Mouse (Mus musculus) adrenal gland, postnatal 10 days (tissue): ENCODE results near the gene Prkar1b. TPM values are rescaled to one million over a fixed set of nuclear protein-coding genes. Genes with fewer than 3 reads are reported as not detected.
A peak's percentile ranks its signal among the peaks of the same experiment; 100 is the strongest.

Experiments
- DNase-seq: peaks from one replicate; pipeline ENCODE4 v3.0.0; 2021; ENCODE audit warnings: mixed read lengths
- total RNA-seq, 2 experiments: library from RNA; stranded (reverse); gene quantifications; 2 replicates each; pipeline ENCODE4 v1.2.3; 2021

Gene Prkar1b
- total RNA-seq, 2 experiments from 2014 or later = 14.9 to 24.9 TPM

- DNase-seq = no peak
These were observed 88.1 kb downstream of the Prkar1b start for GRCm38 (mm10) chr5:139061680-139062079.

- no peak for DNase-seq
These were observed 89.2 kb downstream of the Prkar1b start for GRCm38 (mm10) chr5:139060460-139061051.

GRCm38 (mm10) chr5:139053176-139053575 lies 96.6 kb downstream of the Prkar1b start:
- DNase-seq = no peak

- DNase-seq = no peak
These were observed 98.5 kb downstream of the Prkar1b start for GRCm38 (mm10) chr5:139051276-139051675.

- DNase-seq = no peak
These were observed 100.4 kb downstream of the Prkar1b start for GRCm38 (mm10) chr5:139049367-139049766.

- DNase-seq = no peak
These were observed 102.6 kb downstream of the Prkar1b start for GRCm38 (mm10) chr5:139047171-139047570.

- DNase-seq = no peak
These were observed 103.2 kb downstream of the Prkar1b start for GRCm38 (mm10) chr5:139046636-139047035.

GRCm38 (mm10) chr5:139043546-139043945 lies 106.3 kb downstream of the Prkar1b start:
- no peak for DNase-seq

- DNase-seq = no peak
These were observed 107.5 kb downstream of the Prkar1b start for GRCm38 (mm10) chr5:139042299-139042698.

GRCm38 (mm10) chr5:139035171-139035570 lies 114.6 kb downstream of the Prkar1b start:
- no peak for DNase-seq

- no peak for DNase-seq
These were observed 115.1 kb downstream of the Prkar1b start for GRCm38 (mm10) chr5:139034746-139035145.

GRCm38 (mm10) chr5:139033406-139034317 lies 116.1 kb downstream of the Prkar1b start:
- peak; percentile 68 for DNase-seq

- DNase-seq = no peak
These were observed 122.2 kb downstream of the Prkar1b start for GRCm38 (mm10) chr5:139027603-139028002.

GRCm38 (mm10) chr5:139024351-139025105 lies 125.3 kb downstream of the Prkar1b start:
- no peak for DNase-seq

GRCm38 (mm10) chr5:139020595-139020994 lies 129.2 kb downstream of the Prkar1b start:
- DNase-seq = no peak

GRCm38 (mm10) chr5:139017371-139018124 lies 132.3 kb downstream of the Prkar1b start:
- peak; percentile 83 for DNase-seq

- peak; percentile 94 for DNase-seq
These were observed 134.7 kb downstream of the Prkar1b start for GRCm38 (mm10) chr5:139015097-139015496.

- no peak for DNase-seq
These were observed 139.2 kb downstream of the Prkar1b start for GRCm38 (mm10) chr5:139010649-139011048.

- peak; percentile 27 for DNase-seq
These were observed 142.5 kb downstream of the Prkar1b start for GRCm38 (mm10) chr5:139007141-139007775.

- no peak for DNase-seq
These were observed 145.2 kb downstream of the Prkar1b start for GRCm38 (mm10) chr5:139004588-139004987.

- DNase-seq = no peak
These were observed 150.1 kb downstream of the Prkar1b start for GRCm38 (mm10) chr5:138999716-139000115.
